Mouse (Mus musculus): Measurements from ENCODE around the gene Tac2. TPM values are rescaled to one million over a fixed set of nuclear protein-coding genes. Genes with fewer than 3 reads are reported as not detected.

The Tac2 gene
- not detected in 2 replicates for total RNA-seq (2021)
- long read RNA-seq, experiment 1: 0 reads
- long read RNA-seq, experiment 2: 0 reads

DNA sequence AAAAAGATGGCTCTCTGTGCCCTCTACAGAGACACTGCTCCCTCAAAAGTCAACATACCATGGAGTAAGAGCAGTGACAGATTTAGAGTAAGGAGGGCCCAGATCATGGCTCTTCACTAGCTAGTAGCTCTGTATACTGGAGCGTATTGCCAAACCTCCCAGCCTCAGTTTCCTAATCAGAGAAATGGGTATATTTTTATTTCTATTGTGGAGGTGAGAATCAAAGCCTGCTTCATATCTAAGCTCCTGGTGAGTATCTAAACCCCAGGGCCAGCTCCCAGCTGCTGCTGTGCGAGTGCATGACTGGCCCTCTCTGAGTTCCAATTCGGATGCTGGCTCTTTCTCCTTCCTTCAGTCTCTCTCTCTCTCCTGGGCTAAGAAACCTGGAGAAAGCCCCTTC is at the start of gene Tac2:
TSS of gene Tac2 (plus strand) at position 301 of the 400 bp plus-strand sequence.
- no peak for DNase-seq

DNA sequence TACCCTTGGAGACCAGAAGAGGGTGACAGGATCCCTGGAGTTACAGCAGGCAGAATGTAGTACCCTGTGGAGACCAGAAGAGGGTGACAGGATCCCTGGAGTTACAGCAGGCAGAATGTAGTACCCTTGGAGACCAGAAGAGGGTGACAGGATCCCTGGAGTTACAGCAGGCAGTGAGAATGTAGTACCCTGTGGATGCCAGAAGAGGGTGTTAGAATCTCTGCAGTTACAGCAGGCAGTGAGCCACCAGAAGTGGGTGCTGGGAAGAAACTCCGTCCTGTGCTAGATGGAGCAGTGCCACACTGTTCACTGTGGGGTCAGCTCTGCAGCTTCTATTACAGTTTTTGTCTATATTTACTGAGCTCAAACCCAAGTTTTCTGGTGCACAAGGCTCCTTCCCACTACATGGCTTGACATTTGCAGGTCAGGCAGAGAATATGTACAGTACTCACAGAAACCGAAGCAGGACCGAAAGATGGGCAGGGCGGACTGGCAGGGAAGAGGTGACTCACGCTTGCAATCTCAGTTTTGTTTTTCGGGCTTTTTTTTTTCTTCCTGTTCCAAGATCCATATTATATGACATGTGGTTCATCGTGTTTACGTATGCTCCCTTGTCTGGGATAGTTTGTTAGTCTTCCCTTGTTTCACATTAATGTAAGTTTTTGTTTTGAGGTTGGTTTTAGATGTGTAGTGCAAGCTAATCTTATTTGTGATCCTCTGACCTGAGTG is 49.3 kb upstream of the Tac2 start:
- peak; percentile 91 for DNase-seq

DNA sequence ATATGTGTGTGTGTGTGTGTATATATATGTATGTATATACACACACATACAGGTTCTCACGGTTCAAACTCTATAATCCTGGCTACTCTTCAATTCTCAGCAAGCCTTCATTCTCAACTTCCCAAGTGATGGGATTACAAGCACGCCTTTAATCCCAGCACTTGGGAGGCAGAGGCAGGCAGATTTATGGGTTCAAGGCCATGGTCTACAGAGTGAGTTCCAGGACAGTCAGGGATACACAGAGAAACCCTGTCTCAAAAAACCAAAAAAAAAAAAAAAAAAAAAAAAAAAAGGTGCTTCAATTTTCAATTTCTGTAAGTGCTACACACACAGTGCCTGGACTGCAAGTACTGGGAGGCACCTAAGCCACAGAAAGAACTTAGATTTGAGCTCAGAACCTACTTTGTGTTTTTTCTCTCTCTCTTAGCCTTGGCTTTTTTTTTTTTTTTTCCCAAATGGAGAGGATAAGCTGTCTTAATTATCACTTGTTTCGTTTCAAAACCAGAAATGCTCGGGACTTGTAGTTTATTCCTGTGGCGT is 48.3 kb upstream of the Tac2 start:
- no peak for DNase-seq

DNA sequence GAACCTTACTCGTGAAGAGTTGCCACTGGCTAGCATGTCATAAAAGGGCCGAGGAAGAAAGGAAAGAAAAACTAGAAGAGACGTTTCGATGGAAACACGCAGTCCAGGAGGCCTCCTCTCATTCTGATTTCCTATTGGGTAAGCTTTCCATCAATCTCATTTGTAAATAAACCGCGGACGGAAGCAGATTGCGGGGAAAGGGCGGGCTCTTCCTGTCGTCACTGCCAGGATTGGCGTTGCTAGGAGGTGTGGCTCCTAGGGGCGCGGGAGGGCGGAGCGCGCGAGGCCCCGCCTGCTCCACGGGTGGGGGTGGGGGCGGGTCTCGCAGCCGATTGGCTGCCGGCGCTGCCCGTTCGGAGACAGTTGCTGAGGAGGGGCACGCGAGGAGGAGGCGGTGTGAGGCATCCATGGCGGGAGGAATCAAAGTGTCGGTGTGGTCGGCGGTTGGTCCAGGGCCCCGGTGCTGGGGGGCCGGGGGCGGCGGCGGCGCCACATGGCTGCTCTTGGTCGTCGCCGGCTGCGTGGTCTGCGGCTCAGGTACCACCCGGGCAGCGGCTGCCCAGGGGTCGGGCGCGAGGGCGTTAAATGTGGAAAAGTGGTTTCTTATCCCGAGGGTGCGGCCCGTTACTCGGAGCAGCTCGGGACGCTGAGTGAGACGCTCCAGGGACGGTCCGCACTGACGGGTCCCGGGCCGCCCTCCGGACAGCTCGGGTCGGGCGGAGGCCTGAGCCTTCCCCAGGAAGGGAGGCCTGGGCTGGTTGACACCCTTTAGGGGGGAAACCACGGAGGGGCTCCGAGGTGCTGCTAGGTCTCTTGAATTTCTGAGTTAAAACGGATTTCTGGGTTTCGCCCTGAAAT is 47.4 kb upstream of the Tac2 start:
- DNase-seq: peak; percentile 97

DNA sequence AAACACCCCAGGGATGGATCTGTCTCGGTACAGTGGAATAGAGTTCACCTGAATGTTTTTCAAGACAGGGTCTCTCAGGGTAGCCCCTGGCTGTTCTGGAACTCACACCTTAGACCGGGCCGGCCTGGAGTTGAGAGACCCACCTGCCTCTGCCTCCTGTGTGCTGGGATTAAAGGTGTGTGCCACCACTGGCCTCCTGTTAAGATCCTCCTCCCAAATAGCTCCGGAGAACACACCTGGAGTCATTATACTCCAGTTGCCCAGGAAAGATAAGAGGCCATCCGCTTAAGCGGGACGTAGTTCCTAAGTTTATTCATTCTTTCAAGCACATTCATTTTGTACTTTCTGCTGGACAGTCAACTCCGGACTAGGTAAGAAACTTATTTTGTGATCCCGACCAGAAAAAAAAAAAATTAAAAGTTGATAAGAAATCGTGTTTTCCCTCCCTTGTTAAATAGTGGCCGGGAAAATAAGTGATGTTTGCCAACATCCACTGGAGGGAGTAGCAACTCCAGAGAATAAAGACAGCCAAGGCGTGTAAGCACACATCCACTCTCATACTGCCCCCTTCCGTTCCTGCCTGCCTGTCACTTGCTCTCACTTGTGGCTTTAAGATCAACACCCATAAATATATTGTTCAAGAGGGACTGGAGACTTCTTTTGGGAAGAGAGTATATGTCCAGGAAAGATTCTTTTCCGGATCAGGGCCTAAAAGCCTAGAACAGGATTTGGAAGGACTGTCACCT is 46.5 kb upstream of the Tac2 start:
- DNase-seq: peak; percentile 83

DNA sequence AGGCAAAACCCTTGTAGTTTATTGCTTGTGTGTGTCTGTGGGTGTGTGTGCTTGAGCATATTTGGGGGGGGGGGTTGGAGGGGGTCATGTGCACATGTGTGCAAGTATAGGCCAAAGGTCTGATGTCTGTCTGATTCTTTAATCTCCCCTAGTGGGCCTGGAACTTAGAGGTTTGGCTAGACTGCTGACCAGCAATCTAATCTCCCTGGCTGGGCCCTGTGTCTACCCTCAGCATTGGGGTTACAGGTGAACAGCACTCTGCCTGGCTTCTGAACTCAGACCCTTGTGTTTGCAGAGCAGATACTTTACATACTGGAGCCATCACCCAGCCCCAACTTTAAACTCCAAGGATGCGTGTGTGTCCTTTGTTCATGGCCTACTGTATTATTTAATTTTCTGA is 45.1 kb upstream of the Tac2 start:
- DNase-seq: no peak

DNA sequence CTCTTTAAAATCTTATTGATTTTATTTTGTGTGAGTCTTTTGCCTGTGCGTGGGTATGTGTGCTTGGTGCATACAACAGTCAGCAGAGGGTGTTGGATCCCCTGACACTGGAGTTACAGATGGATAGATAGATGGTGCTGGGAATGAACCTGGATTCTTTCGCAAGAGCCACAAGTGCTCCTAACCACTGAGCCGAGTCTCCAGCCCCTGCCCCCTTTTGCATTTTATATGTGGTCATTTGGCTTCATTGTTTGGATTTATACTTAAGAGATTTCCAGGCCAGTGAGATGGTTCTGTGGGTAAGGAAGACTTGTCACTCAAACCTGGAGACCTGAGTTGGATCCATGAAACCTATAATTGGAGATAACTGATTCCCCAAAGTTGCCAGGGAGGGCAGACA is 44.4 kb upstream of the Tac2 start:
- no peak for DNase-seq

DNA sequence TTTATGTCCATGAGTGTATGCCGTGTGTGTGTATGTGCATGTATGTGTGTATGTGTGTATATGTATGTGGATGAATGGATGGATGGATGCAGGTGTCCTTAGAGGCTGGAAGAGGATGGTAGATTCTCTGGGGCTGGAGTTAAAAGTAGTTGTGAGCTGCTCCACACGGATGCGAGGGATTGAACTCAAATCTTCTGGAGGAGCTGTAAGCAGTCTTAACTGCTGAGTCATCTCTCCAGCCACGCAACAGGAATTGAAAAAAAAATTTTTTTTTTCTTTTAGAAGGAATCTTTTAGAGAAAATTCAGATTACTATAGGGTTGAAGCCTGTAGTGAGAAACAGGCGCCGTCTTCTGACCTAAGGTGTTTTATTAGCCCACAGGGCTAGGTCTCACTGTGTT is 41.4 kb upstream of the Tac2 start:
- no peak for DNase-seq

DNA sequence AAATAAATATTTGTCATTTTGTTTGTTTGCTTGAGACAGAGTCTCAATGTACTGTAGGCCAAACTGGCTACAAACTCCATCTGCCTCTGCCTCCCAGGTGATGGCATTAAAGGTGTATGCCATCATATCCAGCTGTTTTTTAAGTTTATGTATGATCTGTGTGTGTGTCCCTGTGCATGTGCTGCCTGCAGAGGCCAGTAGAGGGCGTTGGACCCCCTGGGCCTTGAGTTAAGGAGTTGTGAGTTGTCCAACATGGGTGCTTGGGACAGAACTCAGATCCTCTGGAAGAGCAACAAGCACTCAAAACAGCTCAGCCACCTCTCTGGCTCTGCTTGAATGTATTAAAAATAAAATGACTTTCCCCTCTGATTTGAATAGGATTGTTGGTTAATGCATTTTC is 33.2 kb upstream of the Tac2 start:
- no peak for DNase-seq

DNA sequence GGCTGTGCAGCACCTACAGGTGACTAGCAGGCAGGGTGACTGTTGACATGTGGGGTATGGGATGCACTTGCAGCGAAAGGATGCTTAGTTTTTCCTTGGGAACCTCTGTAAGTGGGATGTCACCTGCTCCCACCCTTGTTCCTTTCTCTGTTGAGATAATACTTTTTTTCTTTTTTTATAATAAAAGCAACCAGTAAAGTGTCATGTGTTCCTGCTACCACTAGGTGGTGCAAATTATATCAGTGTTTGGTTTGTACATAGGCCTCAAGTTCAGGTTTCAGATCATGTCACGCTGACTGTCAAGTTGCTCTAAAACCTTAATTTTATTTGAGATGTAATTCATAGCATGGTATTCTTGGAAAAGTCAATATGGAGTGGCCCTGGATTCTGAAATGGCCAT is 29.6 kb upstream of the Tac2 start:
- DNase-seq: no peak

DNA sequence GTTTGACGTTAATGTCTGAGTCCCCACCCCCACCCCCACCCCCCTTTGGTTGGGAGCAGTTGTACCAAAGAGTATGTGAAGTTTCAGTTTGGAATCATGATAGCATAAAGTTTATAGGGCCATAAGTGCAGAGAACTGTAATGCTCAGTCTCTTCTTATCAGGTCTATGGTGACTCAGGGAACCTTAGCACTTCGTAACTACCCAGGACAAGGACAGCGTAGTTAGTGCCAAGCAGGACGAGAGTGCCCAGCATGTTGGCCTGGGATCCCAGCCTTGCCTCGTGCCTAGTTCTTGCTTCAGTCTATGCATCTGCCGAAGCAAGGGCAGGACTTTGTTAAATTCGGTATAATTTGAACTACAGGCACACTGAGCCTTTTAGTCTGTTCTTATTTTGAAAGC is 28.5 kb upstream of the Tac2 start:
- peak; percentile 69 for DNase-seq

DNA sequence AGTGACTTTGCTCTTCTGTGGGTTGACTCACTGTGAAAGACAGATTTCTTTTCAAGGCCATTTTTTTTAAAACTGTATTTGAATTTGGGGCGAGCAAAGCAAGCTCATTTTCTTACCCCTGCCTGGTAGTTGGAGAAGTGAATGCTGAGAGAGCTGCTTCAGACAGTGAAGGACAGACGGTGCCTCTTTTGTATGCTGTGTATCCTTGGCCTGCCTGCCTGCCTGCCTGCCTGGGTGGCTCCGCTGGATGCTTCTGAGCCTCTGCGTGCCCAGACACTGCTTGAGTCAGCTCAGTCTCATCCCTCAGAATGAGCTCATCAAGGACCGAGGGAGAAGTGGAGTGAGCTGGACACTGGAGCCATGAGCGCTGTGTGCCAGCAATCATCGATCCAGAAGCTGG is 25.3 kb upstream of the Tac2 start:
- peak; percentile 79 for DNase-seq

DNA sequence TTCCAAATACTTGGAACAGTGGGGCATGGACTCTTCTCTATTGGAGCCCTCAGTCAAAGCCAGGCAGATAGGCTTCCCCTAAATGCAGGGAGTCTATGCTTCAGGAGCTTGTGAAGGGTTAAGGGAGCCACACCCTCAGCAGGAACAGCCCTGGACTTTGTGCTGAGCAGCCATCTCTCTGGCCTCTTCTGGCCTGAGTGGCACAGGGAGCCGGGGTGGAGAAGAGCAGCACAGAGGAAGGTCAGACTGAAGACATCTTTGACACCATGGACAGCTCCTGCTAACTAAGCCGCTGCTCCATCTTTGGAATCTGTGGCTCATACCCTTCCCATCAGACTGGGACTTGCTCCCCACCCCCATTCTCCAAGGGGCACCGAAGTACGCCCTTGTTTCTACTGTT is 21.0 kb upstream of the Tac2 start:
- DNase-seq: no peak

DNA sequence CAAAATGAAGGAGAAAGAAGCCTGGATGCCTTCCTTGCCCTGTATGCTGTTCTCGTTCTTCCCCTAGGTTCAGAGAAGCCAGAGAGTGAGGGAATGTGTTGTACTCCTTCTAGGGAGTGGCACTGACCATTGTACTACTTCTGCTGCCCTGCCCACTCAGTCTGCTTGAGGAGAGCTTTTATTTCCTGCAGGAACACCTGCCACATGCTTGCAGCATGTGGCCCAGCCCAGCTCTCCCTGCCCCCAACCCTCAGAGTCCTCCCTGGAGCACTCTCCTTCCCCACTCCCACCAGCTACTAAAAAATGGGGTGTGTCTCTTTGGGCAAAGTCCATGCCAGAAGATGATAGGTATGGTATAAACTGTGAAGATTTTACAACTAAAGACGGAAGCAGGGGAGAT is 20.0 kb upstream of the Tac2 start:
- no peak for DNase-seq

DNA sequence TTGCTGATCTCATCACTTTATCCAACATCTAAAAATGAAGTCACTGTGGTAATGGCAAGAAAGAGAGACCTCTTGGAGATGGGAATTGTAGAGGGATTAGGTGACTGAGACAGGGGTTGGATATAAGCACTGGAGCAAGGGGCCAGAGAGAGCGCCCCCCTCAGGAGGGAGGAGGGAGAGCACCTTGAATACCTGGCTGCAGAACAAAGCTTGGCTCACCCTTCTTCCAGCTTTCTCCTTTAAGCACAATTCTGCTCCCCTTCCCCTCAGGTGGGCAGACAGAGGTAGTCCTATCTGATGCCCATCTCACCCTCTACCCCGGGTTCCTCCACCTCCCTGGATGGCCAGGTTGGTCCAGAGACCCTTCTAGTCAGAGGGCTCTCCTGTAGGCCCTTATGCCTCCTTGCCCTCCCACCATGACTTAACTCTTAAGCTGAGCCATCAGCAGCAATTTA is 19.5 kb upstream of the Tac2 start, which contains the start of gene Myo1a:
TSS of gene Myo1a (plus strand) at position 405 of the 455 bp plus-strand sequence.
- peak; percentile 3 for DNase-seq

DNA sequence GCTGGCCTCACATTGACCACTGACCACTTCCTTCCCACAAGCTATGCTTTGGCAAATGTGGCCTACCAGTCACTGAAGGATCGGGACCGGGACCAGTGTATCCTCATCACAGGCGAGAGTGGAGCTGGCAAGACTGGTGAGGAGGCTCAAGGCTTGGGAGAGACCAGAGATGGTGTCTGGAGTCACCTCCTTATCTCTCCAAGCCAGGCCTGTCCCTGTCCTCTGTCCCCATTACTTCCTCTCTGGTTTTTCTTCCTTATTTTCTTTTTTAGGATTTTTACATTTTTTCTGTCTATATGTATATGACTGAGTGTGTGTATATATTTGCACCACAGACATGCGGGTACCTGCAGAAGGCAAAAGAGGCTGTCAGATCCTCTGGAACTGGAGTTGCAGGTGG is 18.5 kb upstream of the Tac2 start:
- DNase-seq: no peak

DNA sequence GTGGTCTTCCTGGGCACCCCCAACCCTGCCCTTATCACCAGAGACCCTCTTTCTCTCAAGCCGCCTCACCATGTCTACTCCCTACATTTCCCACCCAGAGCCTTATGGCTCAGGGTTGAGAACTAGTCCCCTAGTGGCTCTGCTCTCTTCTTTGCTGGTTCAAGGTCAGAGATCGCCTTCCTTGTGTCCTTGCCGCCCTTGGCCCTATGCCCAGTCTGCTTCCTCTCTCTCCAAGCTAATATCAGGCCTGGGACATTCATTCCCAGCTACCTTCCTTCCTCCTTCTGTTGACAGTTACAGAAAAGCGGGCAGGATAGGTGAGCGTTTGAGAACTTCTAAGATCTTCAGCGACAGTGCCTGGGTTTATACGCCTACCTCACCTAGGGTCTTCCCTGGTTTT is 16.6 kb upstream of the Tac2 start:
- peak; percentile 87 for DNase-seq

DNA sequence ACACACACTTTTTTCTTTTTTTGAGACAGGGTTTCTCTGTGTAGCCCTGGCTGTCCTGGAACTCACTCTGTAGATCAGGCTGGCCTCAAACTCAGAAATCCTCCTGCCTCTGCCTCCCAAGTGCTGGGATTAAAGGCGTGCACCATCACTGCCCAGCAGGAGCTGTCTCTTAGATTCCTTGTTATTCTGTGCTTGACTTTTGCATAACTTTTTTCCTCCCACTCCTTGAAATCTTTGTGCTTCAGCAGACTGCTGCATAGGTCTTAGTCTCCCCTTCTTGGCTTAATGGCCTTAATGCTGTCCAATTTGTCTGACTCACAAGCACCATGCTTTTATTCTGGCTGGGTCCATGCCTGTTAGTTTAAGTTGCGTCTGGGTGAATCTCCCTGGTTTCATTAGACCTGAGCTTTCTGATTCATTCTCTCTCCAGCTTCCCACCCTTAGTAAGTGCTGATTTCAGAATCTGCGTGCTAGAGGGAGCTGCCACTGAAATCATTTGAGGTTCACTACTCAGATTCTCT is 15.4 kb upstream of the Tac2 start:
- DNase-seq: peak; percentile 7

DNA sequence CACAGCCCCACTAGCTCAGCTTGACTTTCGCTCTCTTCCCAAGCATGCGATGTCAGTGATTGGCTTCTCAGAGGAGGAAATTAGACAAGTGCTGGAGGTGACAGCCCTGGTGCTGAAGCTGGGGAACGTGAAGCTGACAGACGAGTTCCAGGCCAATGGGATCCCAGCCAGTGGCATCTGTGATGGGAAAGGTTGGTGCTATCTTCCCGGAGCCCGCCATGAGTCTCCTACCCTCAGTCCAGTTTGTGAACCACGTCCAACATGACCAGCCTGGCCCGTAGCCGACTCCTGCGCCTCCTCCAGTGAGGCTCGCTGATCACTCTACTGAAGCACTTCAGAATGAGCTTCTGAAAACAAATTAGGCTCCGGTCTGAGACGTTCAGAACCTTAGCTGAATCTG is 13.9 kb upstream of the Tac2 start:
- DNase-seq: no peak

DNA sequence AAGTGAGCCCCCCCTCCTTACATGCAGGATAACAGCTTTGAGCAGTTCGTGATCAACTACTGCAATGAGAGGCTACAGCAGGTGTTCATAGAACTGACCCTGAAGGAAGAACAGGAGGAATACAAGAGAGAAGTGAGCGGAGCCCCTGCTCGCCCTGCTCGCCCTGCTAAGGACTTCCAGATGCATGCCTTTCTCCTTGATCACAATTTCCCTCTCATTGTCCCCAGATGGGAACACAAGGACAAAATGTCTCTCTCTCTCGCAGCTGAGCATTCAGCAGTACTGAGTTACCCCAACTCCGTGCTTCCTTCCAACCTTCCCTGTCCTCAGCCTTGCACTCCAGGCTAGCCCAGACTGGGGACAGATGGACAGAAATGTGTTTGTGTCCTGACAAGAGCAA is 11.5 kb upstream of the Tac2 start:
- DNase-seq: no peak

DNA sequence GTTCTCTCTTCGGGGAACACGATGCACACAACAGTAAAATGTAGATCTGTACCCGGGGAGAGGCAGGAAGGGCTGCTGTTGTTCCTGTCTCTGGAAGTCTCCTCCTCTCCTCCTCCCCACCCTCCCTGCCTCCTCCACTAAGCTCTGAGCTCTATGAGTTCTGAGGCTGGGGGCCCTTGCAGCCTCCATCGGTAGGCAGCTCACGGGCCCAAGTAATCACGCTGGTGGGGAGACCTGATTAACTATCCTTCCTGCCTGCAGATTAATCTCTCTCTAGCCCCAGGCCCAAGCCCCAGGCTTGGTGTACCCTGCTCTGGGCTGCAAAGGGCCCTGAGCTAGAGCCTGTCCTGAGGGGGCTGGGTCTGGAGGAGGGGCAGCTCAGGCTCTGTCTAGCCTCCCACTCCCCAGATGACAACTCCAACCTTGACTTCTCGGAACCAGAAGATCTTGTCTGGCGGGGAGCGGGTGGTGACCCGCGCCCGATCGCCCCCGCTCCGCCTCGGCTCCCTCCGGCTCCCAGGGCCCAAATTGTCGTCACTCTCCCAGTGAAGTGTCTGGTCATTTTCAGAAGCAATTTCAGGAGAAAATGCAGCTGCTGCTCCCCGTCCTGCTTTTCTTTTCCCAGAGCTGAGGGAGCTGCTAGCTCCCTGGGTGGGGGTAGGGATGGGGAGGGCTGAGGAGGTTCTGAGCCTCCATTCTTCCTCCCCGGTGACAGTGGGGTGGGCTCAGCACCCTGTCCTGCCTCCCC is 2.4 kb upstream of the Tac2 start:
- DNase-seq: peak; percentile 12

All from adrenal gland, postnatal 14 days (tissue).